Mouse (Mus musculus): Measurements from ENCODE around the gene Adgrd1. TPM values are rescaled to one million over a fixed set of nuclear protein-coding genes. Genes with fewer than 3 reads are reported as not detected.

Adgrd1 gene
- total and polyA plus RNA-seq, 3 experiments = 0.04 to 0.07 TPM; not detected in 1

DNA sequence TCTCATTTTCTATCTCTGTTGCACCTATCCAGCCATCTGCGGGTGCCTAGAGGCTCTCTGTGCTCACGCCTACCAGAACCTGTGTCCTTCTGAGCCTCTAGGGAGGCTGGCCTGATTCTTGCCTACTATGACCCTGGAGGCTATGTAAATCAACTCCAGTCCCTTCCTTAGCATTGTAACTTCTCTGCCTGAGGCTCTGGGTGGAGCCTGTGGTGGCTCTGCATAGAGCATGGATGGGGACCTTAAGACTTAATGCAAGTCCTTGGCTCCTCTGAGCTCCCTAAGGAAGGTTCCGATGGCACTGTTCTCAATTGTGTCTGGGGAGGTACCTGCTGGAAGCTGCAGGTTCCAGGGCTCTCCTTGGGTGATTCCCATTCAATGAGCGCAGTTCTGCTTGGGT lies 136.8 kb downstream of the Adgrd1 start:
- no peaks in the 10 kb centered on the region for H3K79me2 ChIP-seq (replicated peaks; ENCODE audit: control insufficient read depth, extremely low read depth, insufficient read depth, poor library complexity, severe bottlenecking)
- dilution Hi-C loops (cut with MboI; ENCODE audit: extremely low pct_ligation_motif_present, extremely low pct_unique_long_range_greater_than_20kb, low sequenced_read_pairs) (no loop called here), in situ Hi-C loops (cut with MboI; ENCODE audit: low pct_ligation_motif_present, low pct_unique_long_range_greater_than_20kb, low sequenced_read_pairs) (no loop called here)
- no peak overlapping the region for H3K4me2 ChIP-seq (ENCODE audit: insufficient read depth, low read depth, poor library complexity, severe bottlenecking)
- DNase-seq (ENCODE audit: extremely low read depth) = no peak
- H3K27ac ChIP-seq (ENCODE audit: insufficient read depth, low read depth) = no peak overlapping the region
- H3K36me3 ChIP-seq (replicated peaks in 1 of 2; ENCODE audit: control insufficient read depth in 1 of 2, insufficient read depth in 1 of 2, low read length in 1 of 2) = no peaks in the 10 kb centered on the region
- no peak overlapping the region for H3K4me3 ChIP-seq (replicated peaks in 1 of 3; ENCODE audit: low read depth in 2 of 3, low read length in 2 of 3, poor library complexity in 1 of 3)
- TF ChIP-seq POLR2AphosphoS2 (IDR thresholded peaks at IDR 0.05; ENCODE audit: low read depth, low read length) = no peak
- no peak for TF ChIP-seq HCFC1 (IDR thresholded peaks at IDR 0.05; ENCODE audit: low read depth, low read length)
- H3K9ac ChIP-seq (ENCODE audit: insufficient read depth, low read depth) = no peak overlapping the region
- peaks cover 65% of the 10 kb centered on the region for H3K9me3 ChIP-seq (replicated peaks; ENCODE audit: low read length)
- no peaks in the 10 kb centered on the region for H3K27me3 ChIP-seq (replicated peaks)
- H3K4me1 ChIP-seq (ENCODE audit: control insufficient read depth in 1 of 2, insufficient read depth in 2 of 2) = no peaks in the 10 kb centered on the region

DNA sequence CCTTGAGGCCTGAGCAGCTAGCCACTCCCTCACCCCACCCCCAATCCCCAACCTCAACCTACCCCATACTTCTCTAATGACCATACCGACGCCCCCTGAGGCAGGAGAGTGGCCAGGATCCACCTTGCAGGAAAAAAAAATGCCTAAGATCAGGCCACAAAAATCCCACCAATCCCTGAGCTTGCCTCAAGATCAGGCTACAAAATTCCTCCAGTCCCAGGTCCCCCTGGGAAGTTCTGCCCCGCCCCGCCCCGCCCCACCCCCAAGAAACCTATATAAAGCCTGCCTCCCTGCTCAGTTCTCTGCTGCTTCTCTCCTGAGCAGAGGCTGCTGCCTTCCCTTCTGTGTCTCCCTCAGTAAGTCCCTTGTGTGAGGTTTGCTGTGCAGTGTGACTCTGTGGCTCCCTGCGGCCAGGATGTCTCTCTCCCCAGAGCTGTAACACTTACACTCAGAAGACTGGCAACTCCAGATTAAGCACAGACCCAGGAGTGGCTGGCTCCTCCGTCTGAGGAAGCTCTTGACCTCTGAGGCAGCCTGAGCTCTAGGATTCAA lies 137.4 kb downstream of the Adgrd1 start:
- H3K27me3 ChIP-seq (replicated peaks) = no peaks in the 10 kb centered on the region
- H3K9me3 ChIP-seq (replicated peaks; ENCODE audit: low read length) = peaks cover 68% of the 10 kb centered on the region
- no peak overlapping the region for H3K4me2 ChIP-seq (ENCODE audit: insufficient read depth, low read depth, poor library complexity, severe bottlenecking)
- no peak overlapping the region for H3K4me3 ChIP-seq (replicated peaks in 1 of 3; ENCODE audit: low read depth in 2 of 3, low read length in 2 of 3, poor library complexity in 1 of 3)
- in situ Hi-C loops (cut with MboI; ENCODE audit: low pct_ligation_motif_present, low pct_unique_long_range_greater_than_20kb, low sequenced_read_pairs) (no loop called here), dilution Hi-C loops (cut with MboI; ENCODE audit: extremely low pct_ligation_motif_present, extremely low pct_unique_long_range_greater_than_20kb, low sequenced_read_pairs) (no loop called here)
- TF ChIP-seq RCOR1 (conservative IDR thresholded peaks at IDR 0.05; ENCODE audit: low read depth, low read length) = no peak
- no peak for TF ChIP-seq RAD21 (IDR thresholded peaks at IDR 0.05; ENCODE audit: low read depth, low read length)
- no peak for TF ChIP-seq ZMIZ1 (IDR thresholded peaks at IDR 0.05; ENCODE audit: low read depth, low read length)
- TF ChIP-seq GABPA (IDR thresholded peaks at IDR 0.05; ENCODE audit: insufficient replicate concordance, low read depth, low read length) = no peak
- TF ChIP-seq TCF12 (IDR thresholded peaks at IDR 0.05; ENCODE audit: low read depth, low read length) = no peak
- TF ChIP-seq UBTF (IDR thresholded peaks at IDR 0.05; ENCODE audit: low read depth, low read length) = no peak
- TF ChIP-seq SIN3A (IDR thresholded peaks at IDR 0.05; ENCODE audit: low read length) = no peak
- no peak for TF ChIP-seq NELFE (IDR thresholded peaks at IDR 0.05; ENCODE audit: low read depth, low read length)
- no peak for TF ChIP-seq HCFC1 (IDR thresholded peaks at IDR 0.05; ENCODE audit: low read depth, low read length)
- TF ChIP-seq ZKSCAN1 (IDR thresholded peaks at IDR 0.05; ENCODE audit: borderline replicate concordance, low read depth, low read length) = no peak
- TF ChIP-seq NRF1 (IDR thresholded peaks at IDR 0.05; ENCODE audit: low read depth, low read length) = no peak
- no peak for TF ChIP-seq MAFK (IDR thresholded peaks at IDR 0.05; ENCODE audit: insufficient replicate concordance, low read length)
- H3K9ac ChIP-seq (ENCODE audit: insufficient read depth, low read depth) = no peak overlapping the region
- H3K4me1 ChIP-seq (ENCODE audit: control insufficient read depth in 1 of 2, insufficient read depth in 2 of 2) = no peaks in the 10 kb centered on the region
- H3K36me3 ChIP-seq (replicated peaks in 1 of 2; ENCODE audit: control insufficient read depth in 1 of 2, insufficient read depth in 1 of 2, low read length in 1 of 2) = no peaks in the 10 kb centered on the region
- no peak overlapping the region for H3K27ac ChIP-seq (ENCODE audit: insufficient read depth, low read depth)
- no peaks in the 10 kb centered on the region for H3K79me2 ChIP-seq (replicated peaks; ENCODE audit: control insufficient read depth, extremely low read depth, insufficient read depth, poor library complexity, severe bottlenecking)
- DNase-seq (ENCODE audit: extremely low read depth) = no peak

DNA sequence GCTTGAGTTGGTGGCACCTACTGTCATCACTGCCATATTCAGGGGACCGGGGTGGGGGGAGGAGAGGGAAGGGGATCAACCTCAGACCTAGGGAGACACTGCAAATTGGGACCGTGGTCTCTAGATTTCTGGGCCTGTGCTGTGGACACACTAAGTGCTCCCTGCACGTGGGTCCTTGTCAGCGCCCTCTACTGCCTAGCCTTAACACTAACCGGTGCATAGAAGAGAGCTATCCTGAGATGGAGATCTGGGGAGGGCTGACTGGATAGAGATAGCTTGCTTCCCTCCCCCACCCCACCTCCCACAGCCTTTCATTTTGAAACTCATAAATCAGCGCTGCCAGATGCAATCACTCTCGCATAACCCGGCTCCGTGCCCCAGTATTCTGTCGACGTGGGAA lies 139.8 kb downstream of the Adgrd1 start:
- Histone ChIP-seq H3K4me2 (ENCODE audit: insufficient read depth, low read depth, poor library complexity, severe bottlenecking) (no peak overlapping the region), H3K27ac (ENCODE audit: insufficient read depth, low read depth) (no peak overlapping the region), H3K79me2 (replicated peaks; ENCODE audit: control insufficient read depth, extremely low read depth, insufficient read depth, poor library complexity, severe bottlenecking) (no peaks in the 10 kb centered on the region), H3K27me3 (replicated peaks) (no peaks in the 10 kb centered on the region), H3K9me3 (replicated peaks; ENCODE audit: low read length) (peaks cover 66% of the 10 kb centered on the region), H3K9ac (ENCODE audit: insufficient read depth, low read depth) (no peak overlapping the region), H3K4me3 (replicated peaks in 1 of 3; ENCODE audit: low read depth in 2 of 3, low read length in 2 of 3, poor library complexity in 1 of 3) (no peak overlapping the region), H3K36me3 (replicated peaks in 1 of 2; ENCODE audit: control insufficient read depth in 1 of 2, insufficient read depth in 1 of 2, low read length in 1 of 2) (no peaks in the 10 kb centered on the region), H3K4me1 (ENCODE audit: control insufficient read depth in 1 of 2, insufficient read depth in 2 of 2) (no peaks in the 10 kb centered on the region)
- in situ Hi-C loops (cut with MboI; ENCODE audit: low pct_ligation_motif_present, low pct_unique_long_range_greater_than_20kb, low sequenced_read_pairs) (no loop called here), dilution Hi-C loops (cut with MboI; ENCODE audit: extremely low pct_ligation_motif_present, extremely low pct_unique_long_range_greater_than_20kb, low sequenced_read_pairs) (no loop called here)
- no peak for DNase-seq (ENCODE audit: extremely low read depth)
- TF ChIP-seq MAFK (IDR thresholded peaks at IDR 0.05; ENCODE audit: insufficient replicate concordance, low read length) = no peak
- no peak for TF ChIP-seq KAT2A (IDR thresholded peaks at IDR 0.05; ENCODE audit: insufficient replicate concordance, low read length)
- TF ChIP-seq MYC (IDR thresholded peaks at IDR 0.05; ENCODE audit: low read depth, low read length) = no peak
- no peak for TF ChIP-seq MAX (IDR thresholded peaks at IDR 0.05; ENCODE audit: low read length)
- TF ChIP-seq CHD1 (IDR thresholded peaks at IDR 0.05; ENCODE audit: low read depth, low read length) = no peak
- TF ChIP-seq ELF1 (IDR thresholded peaks at IDR 0.05; ENCODE audit: low read depth, low read length) = no peak
- TF ChIP-seq USF1 (IDR thresholded peaks at IDR 0.05; ENCODE audit: low read depth, low read length) = no peak
- no peak for TF ChIP-seq TBP (conservative IDR thresholded peaks at IDR 0.05; ENCODE audit: low read depth, low read length)
- no peak for TF ChIP-seq IRF4 (IDR thresholded peaks at IDR 0.05; ENCODE audit: low read depth, low read length)
- TF ChIP-seq E2F4 (IDR thresholded peaks at IDR 0.05; ENCODE audit: insufficient replicate concordance, low read depth, low read length) = no peak
- no peak for TF ChIP-seq MEF2A (IDR thresholded peaks at IDR 0.05; ENCODE audit: borderline replicate concordance, low read depth, low read length)
- TF ChIP-seq ZC3H11A (IDR thresholded peaks at IDR 0.05; ENCODE audit: low read depth, low read length) = no peak
- no peak for TF ChIP-seq UBTF (IDR thresholded peaks at IDR 0.05; ENCODE audit: low read depth, low read length)
- TF ChIP-seq ZKSCAN1 (IDR thresholded peaks at IDR 0.05; ENCODE audit: borderline replicate concordance, low read depth, low read length) = no peak
- TF ChIP-seq ZMIZ1 (IDR thresholded peaks at IDR 0.05; ENCODE audit: low read depth, low read length) = no peak
- TF ChIP-seq RCOR1 (conservative IDR thresholded peaks at IDR 0.05; ENCODE audit: low read depth, low read length) = no peak
- no peak for TF ChIP-seq SIN3A (IDR thresholded peaks at IDR 0.05; ENCODE audit: low read length)
